Mouse (Mus musculus): ENCODE results near the gene Ykt6. TPM values are rescaled to one million over a fixed set of nuclear protein-coding genes. Genes with fewer than 3 reads are reported as not detected.

Ykt6 gene
- polyA plus RNA-seq, 1 experiment from 2014 or later: 25.0 TPM

GRCm38 (mm10) chr11:5976106-5976505 lies 20.6 kb downstream of the Ykt6 start:
- WGBS: 5% methylated on average over 9 of the region's 9 CpGs
- no peak overlapping the region for H3K27ac ChIP-seq (ENCODE audit: low read depth)
- no peaks in the 10 kb centered on the region for H3K27me3 ChIP-seq (ENCODE audit: insufficient read depth, low read length)
- no peak overlapping the region for H3K4me3 ChIP-seq (ENCODE audit: low read depth, low read length)
- no peak overlapping the region for H3K4me2 ChIP-seq
- no peak overlapping the region for H3K9ac ChIP-seq
- H3K9me3 ChIP-seq (ENCODE audit: low read depth, low read length): no peaks in the 10 kb centered on the region
- ATAC-seq (ENCODE audit: insufficient read depth) (no peak), DNase-seq (no peak)
- H3K36me3 ChIP-seq (ENCODE audit: insufficient read depth): no peaks in the 10 kb centered on the region
- peaks cover 6% of the 10 kb centered on the region; the same call in 1 of the 2 replicates for H3K4me1 ChIP-seq (ENCODE audit: insufficient read depth)
- TF ChIP-seq CTCF (IDR thresholded peaks at IDR 0.05; ENCODE audit: low read depth): no peak

- no peaks in the 10 kb centered on the region for H3K27me3 ChIP-seq (ENCODE audit: insufficient read depth, low read length)
- H3K9ac ChIP-seq: no peak overlapping the region
- DNase-seq (no peak), ATAC-seq (ENCODE audit: insufficient read depth) (no peak)
- H3K9me3 ChIP-seq (ENCODE audit: low read depth, low read length): no peaks in the 10 kb centered on the region
- no peak overlapping the region for H3K4me2 ChIP-seq
- H3K4me1 ChIP-seq (ENCODE audit: insufficient read depth): no peaks in the 10 kb centered on the region
- H3K36me3 ChIP-seq (ENCODE audit: insufficient read depth): no peaks in the 10 kb centered on the region
- no peak overlapping the region for H3K4me3 ChIP-seq (ENCODE audit: low read depth, low read length)
- TF ChIP-seq CTCF (IDR thresholded peaks at IDR 0.05; ENCODE audit: low read depth): no peak; the same call in 1 of the 2 replicates
- WGBS: 65% methylated on average over 7 of the region's 7 CpGs
- H3K27ac ChIP-seq (ENCODE audit: low read depth): no peak overlapping the region
These were observed 23.6 kb downstream of the Ykt6 start for GRCm38 (mm10) chr11:5979088-5979487.

GRCm38 (mm10) chr11:5980108-5980507 lies 24.6 kb downstream of the Ykt6 start:
- no peaks in the 10 kb centered on the region for H3K9me3 ChIP-seq (ENCODE audit: low read depth, low read length)
- no peak overlapping the region for H3K27ac ChIP-seq (ENCODE audit: low read depth)
- no peaks in the 10 kb centered on the region for H3K36me3 ChIP-seq (ENCODE audit: insufficient read depth)
- H3K27me3 ChIP-seq (ENCODE audit: insufficient read depth, low read length): no peaks in the 10 kb centered on the region
- TF ChIP-seq CTCF (IDR thresholded peaks at IDR 0.05; ENCODE audit: low read depth): no peak
- no peaks in the 10 kb centered on the region for H3K4me1 ChIP-seq (ENCODE audit: insufficient read depth)
- ATAC-seq (ENCODE audit: insufficient read depth): no peak
- no peak for DNase-seq
- H3K9ac ChIP-seq: no peak overlapping the region
- 85% methylated on average over 2 of the region's 2 CpGs for WGBS
- H3K4me3 ChIP-seq (ENCODE audit: low read depth, low read length): no peak overlapping the region
- no peak overlapping the region for H3K4me2 ChIP-seq

GRCm38 (mm10) chr11:5980561-5980960 lies 25.1 kb downstream of the Ykt6 start:
- Histone ChIP-seq H3K4me3 (ENCODE audit: low read depth, low read length) (no peak overlapping the region), H3K4me1 (ENCODE audit: insufficient read depth) (no peaks in the 10 kb centered on the region), H3K9ac (no peak overlapping the region), H3K36me3 (ENCODE audit: insufficient read depth) (no peaks in the 10 kb centered on the region), H3K9me3 (ENCODE audit: low read depth, low read length) (no peaks in the 10 kb centered on the region), H3K27ac (ENCODE audit: low read depth) (no peak overlapping the region), H3K4me2 (no peak overlapping the region), H3K27me3 (ENCODE audit: insufficient read depth, low read length) (no peaks in the 10 kb centered on the region)
- no peak for TF ChIP-seq CTCF (IDR thresholded peaks at IDR 0.05; ENCODE audit: low read depth)
- WGBS: 62% methylated on average over 8 of the region's 8 CpGs
- DNase-seq: no peak
- ATAC-seq (ENCODE audit: insufficient read depth): no peak

- Histone ChIP-seq H3K36me3 (ENCODE audit: insufficient read depth) (no peaks in the 10 kb centered on the region), H3K4me2 (no peak overlapping the region), H3K9ac (no peak overlapping the region), H3K4me1 (ENCODE audit: insufficient read depth) (no peaks in the 10 kb centered on the region), H3K9me3 (ENCODE audit: low read depth, low read length) (no peaks in the 10 kb centered on the region), H3K4me3 (ENCODE audit: low read depth, low read length) (no peak overlapping the region), H3K27me3 (ENCODE audit: insufficient read depth, low read length) (no peaks in the 10 kb centered on the region), H3K27ac (ENCODE audit: low read depth) (no peak overlapping the region)
- TF ChIP-seq CTCF (IDR thresholded peaks at IDR 0.05; ENCODE audit: low read depth): no peak
- DNase-seq (no peak), ATAC-seq (ENCODE audit: insufficient read depth) (no peak)
- 79% methylated on average over 7 of the region's 7 CpGs for WGBS
These were observed 25.8 kb downstream of the Ykt6 start for GRCm38 (mm10) chr11:5981323-5981722.

- no peaks in the 10 kb centered on the region for H3K36me3 ChIP-seq (ENCODE audit: insufficient read depth)
- no peaks in the 10 kb centered on the region for H3K4me1 ChIP-seq (ENCODE audit: insufficient read depth)
- H3K9me3 ChIP-seq (ENCODE audit: low read depth, low read length): no peaks in the 10 kb centered on the region
- no peak overlapping the region for H3K4me3 ChIP-seq (ENCODE audit: low read depth, low read length)
- H3K27me3 ChIP-seq (ENCODE audit: insufficient read depth, low read length): no peaks in the 10 kb centered on the region
- no peak for ATAC-seq (ENCODE audit: insufficient read depth)
- no peak for TF ChIP-seq CTCF (IDR thresholded peaks at IDR 0.05; ENCODE audit: low read depth)
- H3K9ac ChIP-seq: no peak overlapping the region
- no peak for DNase-seq
- no peak overlapping the region for H3K4me2 ChIP-seq
- H3K27ac ChIP-seq (ENCODE audit: low read depth): no peak overlapping the region
- WGBS: 88% methylated on average over 5 of the region's 5 CpGs
These were observed 28.1 kb downstream of the Ykt6 start for GRCm38 (mm10) chr11:5983629-5984028.

- 75% methylated on average over 10 of the region's 10 CpGs for WGBS
- no peaks in the 10 kb centered on the region for H3K4me1 ChIP-seq (ENCODE audit: insufficient read depth)
- H3K9me3 ChIP-seq (ENCODE audit: low read depth, low read length): no peaks in the 10 kb centered on the region
- H3K4me3 ChIP-seq (ENCODE audit: low read depth, low read length): no peak overlapping the region
- no peak overlapping the region for H3K27ac ChIP-seq (ENCODE audit: low read depth)
- no peaks in the 10 kb centered on the region for H3K36me3 ChIP-seq (ENCODE audit: insufficient read depth)
- ATAC-seq (ENCODE audit: insufficient read depth) (no peak), DNase-seq (no peak)
- no peak for TF ChIP-seq CTCF (IDR thresholded peaks at IDR 0.05; ENCODE audit: low read depth)
- no peak overlapping the region for H3K9ac ChIP-seq
- H3K4me2 ChIP-seq: no peak overlapping the region
- no peaks in the 10 kb centered on the region for H3K27me3 ChIP-seq (ENCODE audit: insufficient read depth, low read length)
These were observed 32.6 kb downstream of the Ykt6 start for GRCm38 (mm10) chr11:5988126-5988525.

All from lung, embryonic 14.5 days (tissue).